Comparison of ENCODE assay signal across 8 mouse cellular contexts in genomic region chr10:63582608-63583007, GRCm38 (mm10).
DNase-seq lines count a peak whose midpoint lies in the region.

No protein-coding gene starts in this region.

- peak; percentile 74 to 75 for DNase-seq in adrenal gland, adult 18-20 months (ENCODE audit: low spot score in 2 of 2)
- peak; percentile 88 for DNase-seq in embryo, embryonic 10 days (ENCODE audit: low spot score)
- DNase-seq in gastrocnemius, postnatal 10 days = peak; percentile 73
- peak; percentile 74 for DNase-seq in induced T-regulatory cell, adult 2 months (ENCODE audit: low read depth)
- peak; percentile 60 to 86 for DNase-seq in left cerebral cortex, adult 8-10 months (ENCODE audit: low spot score in 2 of 2)
- DNase-seq in mesoderm, embryonic 11.5 days (ENCODE audit: low read depth, low spot score) = peak; percentile 84
- DNase-seq in right cerebral cortex, postnatal 25 days = peak; percentile 75
- DNase-seq in urinary bladder, postnatal 4 days (ENCODE audit: low spot score in 2 of 2) = peak; percentile 50 to 82

Comparison
In these comparisons a context has a peak if more than half of its experiments do, and no peak if none do; other contexts are left out.
1. Peak in every context shown above with its lines: DNase-seq.